Mouse (Mus musculus): ENCODE data around the gene Rftn1. TPM values are rescaled to one million over a fixed set of nuclear protein-coding genes. Genes with fewer than 3 reads are reported as not detected.

Rftn1 gene
- polyA plus RNA-seq, 1 experiment from 2014 or later, result 37.8 TPM

GRCm38 (mm10) chr17:50037416-50037815 lies 153.1 kb downstream of the Rftn1 start:
- Histone ChIP-seq H3K36me3 (ENCODE audit: control insufficient read depth, insufficient read depth) (peaks cover 18% of the 10 kb centered on the region), H3K4me2 (ENCODE audit: low read depth, low read length) (no peak overlapping the region), H3K27ac (ENCODE audit: low read length) (no peak overlapping the region), H3K9me3 (replicated peaks; ENCODE audit: control insufficient read depth, low read length) (no peaks in the 10 kb centered on the region), H3K4me1 (ENCODE audit: control insufficient read depth, insufficient read depth, low read length) (peaks cover 15% of the 10 kb centered on the region), H3K9ac (ENCODE audit: low read length) (no peak overlapping the region), H3K27me3 (ENCODE audit: control insufficient read depth, insufficient read depth, low read length) (no peaks in the 10 kb centered on the region), H3K4me3 (ENCODE audit: low read length) (no peak overlapping the region)
- 55% methylated on average over 4 of the region's 4 CpGs for WGBS
- no peak for ATAC-seq (replicated peaks; ENCODE audit: extremely low read depth, insufficient read depth, low FRiP score)

GRCm38 (mm10) chr17:50036751-50037385 lies 153.6 kb downstream of the Rftn1 start:
- H3K27ac ChIP-seq (ENCODE audit: low read length), result no peak overlapping the region
- H3K4me1 ChIP-seq (ENCODE audit: control insufficient read depth, insufficient read depth, low read length), result peaks cover 15% of the 10 kb centered on the region
- H3K36me3 ChIP-seq (ENCODE audit: control insufficient read depth, insufficient read depth), result peaks cover 18% of the 10 kb centered on the region
- H3K9ac ChIP-seq (ENCODE audit: low read length), result no peak overlapping the region
- no peak overlapping the region for H3K4me3 ChIP-seq (ENCODE audit: low read length)
- H3K9me3 ChIP-seq (replicated peaks; ENCODE audit: control insufficient read depth, low read length), result no peaks in the 10 kb centered on the region
- WGBS, result 75% methylated on average over 14 of the region's 14 CpGs
- no peak for ATAC-seq (replicated peaks; ENCODE audit: extremely low read depth, insufficient read depth, low FRiP score)
- H3K4me2 ChIP-seq (ENCODE audit: low read depth, low read length), result no peak overlapping the region
- no peaks in the 10 kb centered on the region for H3K27me3 ChIP-seq (ENCODE audit: control insufficient read depth, insufficient read depth, low read length)

GRCm38 (mm10) chr17:50033698-50034097 lies 156.8 kb downstream of the Rftn1 start:
- Histone ChIP-seq H3K9me3 (replicated peaks; ENCODE audit: control insufficient read depth, low read length) (no peaks in the 10 kb centered on the region), H3K4me1 (ENCODE audit: control insufficient read depth, insufficient read depth, low read length) (peaks cover 13% of the 10 kb centered on the region), H3K4me3 (ENCODE audit: low read length) (no peak overlapping the region), H3K9ac (ENCODE audit: low read length) (no peak overlapping the region), H3K4me2 (ENCODE audit: low read depth, low read length) (no peak overlapping the region), H3K27me3 (ENCODE audit: control insufficient read depth, insufficient read depth, low read length) (no peaks in the 10 kb centered on the region), H3K36me3 (ENCODE audit: control insufficient read depth, insufficient read depth) (peaks cover 14% of the 10 kb centered on the region), H3K27ac (ENCODE audit: low read length) (0 out of 2 replicates have a peak overlapping the region, but pooled peaks have one; percentile 16)
- no peak for ATAC-seq (replicated peaks; ENCODE audit: extremely low read depth, insufficient read depth, low FRiP score)
- WGBS, result 58% methylated on average over 6 of the region's 6 CpGs

DNA sequence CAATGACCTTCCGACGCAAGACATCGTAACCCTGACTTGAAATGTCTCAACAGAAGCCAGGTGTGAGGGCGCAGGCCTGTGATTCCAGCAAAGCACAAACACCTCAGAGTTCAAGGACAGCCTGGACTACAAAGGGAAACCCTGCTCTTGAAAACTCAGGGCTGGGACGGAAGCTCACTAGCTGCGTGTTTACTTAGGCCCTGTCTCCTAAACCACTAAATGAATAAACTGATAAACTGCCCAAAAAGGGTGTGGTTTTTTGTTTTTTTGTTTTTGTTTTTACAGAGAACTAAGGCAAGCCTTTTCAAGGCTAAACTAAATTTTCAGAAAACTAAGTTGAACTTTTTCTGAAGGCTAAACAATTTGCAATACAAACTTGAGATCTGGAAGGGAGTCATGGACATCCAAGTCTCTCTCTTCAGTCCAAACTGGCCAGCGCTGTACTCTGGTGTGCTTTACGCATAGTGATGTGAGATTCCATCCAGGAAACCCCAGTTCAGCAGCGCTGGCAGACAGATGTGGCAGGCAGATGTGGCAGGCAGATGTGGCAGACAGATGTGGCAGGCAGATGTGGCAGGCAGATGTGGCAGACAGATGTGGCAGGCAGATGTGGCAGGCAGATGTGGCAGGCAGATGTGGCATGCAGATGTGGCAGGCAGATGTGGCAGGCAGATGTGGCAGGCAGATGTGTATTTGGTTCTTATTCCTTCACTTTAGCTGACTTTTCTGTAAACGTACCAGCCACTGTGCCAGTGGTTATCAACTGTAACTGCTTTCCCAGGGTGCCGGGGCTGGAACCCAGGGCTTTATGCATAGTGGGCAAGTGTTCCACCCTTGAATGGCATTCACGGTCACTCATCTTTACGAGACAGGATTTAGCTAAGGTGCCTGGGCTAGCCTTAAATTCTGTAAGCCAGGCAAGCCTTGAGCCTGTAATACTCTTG lies 158.7 kb downstream of the Rftn1 start:
- no peak overlapping the region for H3K4me2 ChIP-seq (ENCODE audit: low read depth, low read length)
- H3K27ac ChIP-seq (ENCODE audit: low read length), result no peak overlapping the region
- no peak overlapping the region for H3K9ac ChIP-seq (ENCODE audit: low read length)
- no peaks in the 10 kb centered on the region for H3K9me3 ChIP-seq (replicated peaks; ENCODE audit: control insufficient read depth, low read length)
- no peak for ATAC-seq (replicated peaks; ENCODE audit: extremely low read depth, insufficient read depth, low FRiP score)
- no peaks in the 10 kb centered on the region for H3K4me1 ChIP-seq (ENCODE audit: control insufficient read depth, insufficient read depth, low read length)
- WGBS, result 88% methylated on average over 13 of the region's 13 CpGs
- H3K36me3 ChIP-seq (ENCODE audit: control insufficient read depth, insufficient read depth), result peaks cover 14% of the 10 kb centered on the region
- no peaks in the 10 kb centered on the region for H3K27me3 ChIP-seq (ENCODE audit: control insufficient read depth, insufficient read depth, low read length)
- no peak overlapping the region for H3K4me3 ChIP-seq (ENCODE audit: low read length)

GRCm38 (mm10) chr17:50025651-50026050 lies 164.8 kb downstream of the Rftn1 start:
- WGBS, result 54% methylated on average over 1 of the region's 1 CpGs
- H3K4me2 ChIP-seq (ENCODE audit: low read depth, low read length), result no peak overlapping the region
- no peaks in the 10 kb centered on the region for H3K9me3 ChIP-seq (replicated peaks; ENCODE audit: control insufficient read depth, low read length)
- H3K36me3 ChIP-seq (ENCODE audit: control insufficient read depth, insufficient read depth), result peaks cover 3% of the 10 kb centered on the region; the same call in 1 of the 2 replicates
- H3K4me3 ChIP-seq (ENCODE audit: low read length), result no peak overlapping the region
- H3K9ac ChIP-seq (ENCODE audit: low read length), result no peak overlapping the region
- no peaks in the 10 kb centered on the region for H3K27me3 ChIP-seq (ENCODE audit: control insufficient read depth, insufficient read depth, low read length)
- peaks cover 2% of the 10 kb centered on the region for H3K4me1 ChIP-seq (ENCODE audit: control insufficient read depth, insufficient read depth, low read length)
- no peak for ATAC-seq (replicated peaks; ENCODE audit: extremely low read depth, insufficient read depth, low FRiP score)
- H3K27ac ChIP-seq (ENCODE audit: low read length), result no peak overlapping the region

GRCm38 (mm10) chr17:50025173-50025626 lies 165.3 kb downstream of the Rftn1 start:
- Histone ChIP-seq H3K9ac (ENCODE audit: low read length) (no peak overlapping the region), H3K36me3 (ENCODE audit: control insufficient read depth, insufficient read depth) (peaks cover 3% of the 10 kb centered on the region; the same call in 1 of the 2 replicates), H3K4me3 (ENCODE audit: low read length) (no peak overlapping the region), H3K27me3 (ENCODE audit: control insufficient read depth, insufficient read depth, low read length) (no peaks in the 10 kb centered on the region), H3K4me2 (ENCODE audit: low read depth, low read length) (no peak overlapping the region), H3K9me3 (replicated peaks; ENCODE audit: control insufficient read depth, low read length) (no peaks in the 10 kb centered on the region), H3K27ac (ENCODE audit: low read length) (no peak overlapping the region), H3K4me1 (ENCODE audit: control insufficient read depth, insufficient read depth, low read length) (peaks cover 7% of the 10 kb centered on the region)
- WGBS, result 53% methylated on average over 4 of the region's 4 CpGs
- ATAC-seq (replicated peaks; ENCODE audit: extremely low read depth, insufficient read depth, low FRiP score), result no peak

- Histone ChIP-seq H3K36me3 (ENCODE audit: control insufficient read depth, insufficient read depth) (peaks cover 3% of the 10 kb centered on the region; the same call in 1 of the 2 replicates), H3K27ac (ENCODE audit: low read length) (no peak overlapping the region), H3K9me3 (replicated peaks; ENCODE audit: control insufficient read depth, low read length) (no peaks in the 10 kb centered on the region), H3K4me3 (ENCODE audit: low read length) (no peak overlapping the region), H3K27me3 (ENCODE audit: control insufficient read depth, insufficient read depth, low read length) (no peaks in the 10 kb centered on the region), H3K4me2 (ENCODE audit: low read depth, low read length) (no peak overlapping the region), H3K4me1 (ENCODE audit: control insufficient read depth, insufficient read depth, low read length) (peaks cover 11% of the 10 kb centered on the region), H3K9ac (ENCODE audit: low read length) (no peak overlapping the region)
- WGBS, result 76% methylated on average over 4 of the region's 4 CpGs
- no peak for ATAC-seq (replicated peaks; ENCODE audit: extremely low read depth, insufficient read depth, low FRiP score)
Measured at GRCm38 (mm10) chr17:50021400-50021799, 169.1 kb downstream of the Rftn1 start.

- peaks cover 11% of the 10 kb centered on the region for H3K4me1 ChIP-seq (ENCODE audit: control insufficient read depth, insufficient read depth, low read length)
- no peaks in the 10 kb centered on the region for H3K9me3 ChIP-seq (replicated peaks; ENCODE audit: control insufficient read depth, low read length)
- H3K4me2 ChIP-seq (ENCODE audit: low read depth, low read length), result no peak overlapping the region
- WGBS, result 59% methylated on average over 16 of the region's 16 CpGs
- H3K4me3 ChIP-seq (ENCODE audit: low read length), result no peak overlapping the region
- peaks cover 3% of the 10 kb centered on the region; the same call in 1 of the 2 replicates for H3K36me3 ChIP-seq (ENCODE audit: control insufficient read depth, insufficient read depth)
- H3K27ac ChIP-seq (ENCODE audit: low read length), result no peak overlapping the region
- no peak; the same call in 1 of the 2 replicates for ATAC-seq (replicated peaks; ENCODE audit: extremely low read depth, insufficient read depth, low FRiP score)
- no peaks in the 10 kb centered on the region for H3K27me3 ChIP-seq (ENCODE audit: control insufficient read depth, insufficient read depth, low read length)
- H3K9ac ChIP-seq (ENCODE audit: low read length), result no peak overlapping the region
Measured at GRCm38 (mm10) chr17:50020211-50021001, 170.1 kb downstream of the Rftn1 start.
